Mouse (Mus musculus) embryonic facial prominence, embryonic 13.5 days (tissue): ENCODE measurements around the gene Tfrc. TPM values are rescaled to one million over a fixed set of nuclear protein-coding genes. Genes with fewer than 3 reads are reported as not detected.

Experiments used
- ATAC-seq: fragments of 200-750 bp; cut with Nextera tagmentation; 2 replicates; pipeline ENCODE4 v1.8.0; 2017; ENCODE audit warnings: low read depth; ENCODE audit not compliant: insufficient number of reproducible peaks, insufficient read depth, low FRiP score, low TSS enrichment
- H3K27ac ChIP-seq: fragments of 300-500 bp; sonication (generic); 2 replicates; pipeline ENCODE4 v1.5.1; 2015; ENCODE audit warnings: moderate library complexity, mild to moderate bottlenecking, inconsistent platforms
- H3K27me3 ChIP-seq: fragments of 300-500 bp; sonication (generic); 2 replicates; pipeline ENCODE4 v1.6.1; 2015; ENCODE audit warnings: mild to moderate bottlenecking, inconsistent platforms
- H3K36me3 ChIP-seq: fragments of 300-500 bp; sonication (generic); 2 replicates; pipeline ENCODE4 v1.6.1; 2015; ENCODE audit warnings: mild to moderate bottlenecking, inconsistent platforms
- H3K4me1 ChIP-seq: fragments of 300-500 bp; sonication (generic); 2 replicates; pipeline ENCODE4 v1.6.1; 2015; ENCODE audit warnings: inconsistent platforms
- H3K4me2 ChIP-seq: fragments of 300-500 bp; sonication (generic); 2 replicates; pipeline ENCODE4 v1.6.1; 2015; ENCODE audit warnings: moderate library complexity, mild to moderate bottlenecking, inconsistent platforms
- H3K4me3 ChIP-seq: fragments of 300-500 bp; sonication (generic); 2 replicates; pipeline ENCODE4 v1.5.1; 2015; ENCODE audit warnings: mild to moderate bottlenecking, inconsistent platforms
- H3K9ac ChIP-seq: fragments of 300-500 bp; sonication (generic); 2 replicates; pipeline ENCODE4 v1.6.1; 2015; ENCODE audit warnings: mild to moderate bottlenecking, inconsistent platforms
- H3K9me3 ChIP-seq: fragments of 300-500 bp; sonication (generic); 2 replicates; pipeline ENCODE4 v1.6.1; 2016; ENCODE audit warnings: inconsistent platforms
- WGBS: fragments of 180-500 bp; shearing (Covaris S2); methylation state at CpG from one replicate; pipeline ENCODE4 v1.1.7; 2015; ENCODE audit warnings: mixed read lengths; 5-methylcytosine and 5-hydroxymethylcytosine counted together
- polyA plus RNA-seq: library from polyadenylated mRNA; unstranded; fragments of >200 nt; fragmentation: Nextera tagmentation; extraction: Ambion mirVana; gene quantifications from 2 replicates; pipeline ENCODE4 v1.2.1, GENCODE M21; 2015

The Tfrc gene
- polyA plus RNA-seq, 1 experiment from 2014 or later: 20.8 TPM

DNA sequence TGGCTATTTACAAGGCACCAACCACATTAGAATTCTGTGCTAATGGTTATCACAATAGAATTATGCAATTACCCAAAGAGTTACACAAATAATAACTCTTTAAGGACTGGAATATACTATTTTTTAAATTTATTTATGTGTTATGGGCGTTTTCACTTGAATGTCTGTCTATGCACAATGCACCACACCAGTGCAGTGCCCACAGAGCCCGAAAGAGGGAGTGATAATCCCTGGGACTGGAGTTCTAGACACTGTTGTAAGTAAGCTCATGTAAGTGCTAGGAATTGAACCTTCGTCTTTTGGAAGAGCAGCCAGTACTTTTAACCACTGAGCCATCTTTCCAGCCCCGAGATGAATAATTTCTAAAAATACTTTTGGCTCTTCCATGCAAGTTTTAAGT, 46.8 kb downstream of the Tfrc start:
- Histone ChIP-seq H3K36me3 (0 out of 2 replicates have a peak, but pooled peaks cover 6% of the 10 kb centered on the region), H3K27me3 (no peaks in the 10 kb centered on the region), H3K4me3 (no peak overlapping the region), H3K9me3 (no peaks in the 10 kb centered on the region), H3K27ac (no peak overlapping the region), H3K9ac (no peak overlapping the region), H3K4me1 (peaks cover 38% of the 10 kb centered on the region), H3K4me2 (no peak overlapping the region)
- ATAC-seq: no peak
- WGBS: 89% methylated on average over 4 of the region's 4 CpGs

GRCm38 (mm10) chr16:32656321-32656720, 47.6 kb downstream of the Tfrc start:
- Histone ChIP-seq H3K27me3 (no peaks in the 10 kb centered on the region), H3K9ac (no peak overlapping the region), H3K9me3 (no peaks in the 10 kb centered on the region), H3K4me1 (peaks cover 46% of the 10 kb centered on the region), H3K27ac (no peak overlapping the region; the same call in 1 of the 2 replicates), H3K36me3 (no peaks in the 10 kb centered on the region), H3K4me3 (no peak overlapping the region), H3K4me2 (no peak overlapping the region)
- WGBS: 81% methylated on average over 8 of the region's 8 CpGs
- no peak for ATAC-seq

DNA sequence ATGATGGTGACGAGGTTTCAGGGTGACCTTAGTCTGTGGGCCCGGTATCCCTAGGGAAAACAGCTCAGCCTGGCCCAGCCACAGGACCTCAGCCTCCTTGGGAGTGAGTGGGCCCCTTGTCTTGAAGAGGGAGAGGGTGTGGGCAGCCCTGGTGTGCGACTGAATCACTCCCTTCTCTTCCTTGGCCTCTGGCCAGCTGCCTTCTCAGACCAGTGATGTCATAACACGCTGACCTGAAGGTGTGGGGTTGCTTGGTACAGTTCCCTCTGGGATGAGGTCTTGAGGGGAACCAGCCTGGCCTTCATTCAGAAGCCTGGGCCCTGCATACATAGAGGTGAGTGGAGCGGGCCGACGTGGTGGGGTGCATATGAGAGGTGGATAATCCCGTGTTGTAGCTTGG, 48.1 kb downstream of the Tfrc start:
- Histone ChIP-seq H3K9me3 (no peaks in the 10 kb centered on the region), H3K27ac (no peak overlapping the region)
- WGBS: 72% methylated on average over 8 of the region's 8 CpGs

GRCm38 (mm10) chr16:32657498-32658250, 49.0 kb downstream of the Tfrc start:
- Histone ChIP-seq H3K27ac (no peak overlapping the region), H3K4me2 (no peak overlapping the region), H3K4me1 (peaks cover 59% of the 10 kb centered on the region), H3K36me3 (no peaks in the 10 kb centered on the region), H3K4me3 (no peak overlapping the region), H3K27me3 (no peaks in the 10 kb centered on the region), H3K9ac (no peak overlapping the region), H3K9me3 (no peaks in the 10 kb centered on the region)
- WGBS: 94% methylated on average over 16 of the region's 16 CpGs
- no peak for ATAC-seq

More for the DNA sequence above, 48.1 kb downstream of the Tfrc start:
- peaks cover 51% of the 10 kb centered on the region for H3K4me1 ChIP-seq
- no peaks in the 10 kb centered on the region for H3K27me3 ChIP-seq
- H3K9ac ChIP-seq: no peak overlapping the region
- no peak for ATAC-seq
- H3K4me2 ChIP-seq: no peak overlapping the region
- H3K4me3 ChIP-seq: no peak overlapping the region
- no peaks in the 10 kb centered on the region for H3K36me3 ChIP-seq

GRCm38 (mm10) chr16:32658743-32659171, 50.0 kb downstream of the Tfrc start:
- Histone ChIP-seq H3K4me2 (peak overlapping the region; percentile 70), H3K4me1 (peaks cover 63% of the 10 kb centered on the region), H3K9ac (peak overlapping the region; percentile 64), H3K27ac (peak overlapping the region; percentile 39; the same call in 1 of the 2 replicates), H3K27me3 (no peaks in the 10 kb centered on the region), H3K9me3 (no peaks in the 10 kb centered on the region), H3K36me3 (0 out of 2 replicates have a peak, but pooled peaks cover 3% of the 10 kb centered on the region), H3K4me3 (peak overlapping the region; percentile 38)
- WGBS: 3% methylated on average over 13 of the region's 21 CpGs
- ATAC-seq: no peak

- peak overlapping the region; percentile 38 for H3K4me3 ChIP-seq
- peak overlapping the region; percentile 39; the same call in 1 of the 2 replicates for H3K27ac ChIP-seq
- ATAC-seq: no peak
- no peaks in the 10 kb centered on the region for H3K9me3 ChIP-seq
- 0 out of 2 replicates have a peak, but pooled peaks cover 6% of the 10 kb centered on the region for H3K36me3 ChIP-seq
- peaks cover 63% of the 10 kb centered on the region for H3K4me1 ChIP-seq
- no peaks in the 10 kb centered on the region for H3K27me3 ChIP-seq
- 7% methylated on average over 8 of the region's 8 CpGs for WGBS
- peak overlapping the region; percentile 64 for H3K9ac ChIP-seq
- H3K4me2 ChIP-seq: peak overlapping the region; percentile 70
Measured at GRCm38 (mm10) chr16:32659385-32659784, 50.7 kb downstream of the Tfrc start.

DNA sequence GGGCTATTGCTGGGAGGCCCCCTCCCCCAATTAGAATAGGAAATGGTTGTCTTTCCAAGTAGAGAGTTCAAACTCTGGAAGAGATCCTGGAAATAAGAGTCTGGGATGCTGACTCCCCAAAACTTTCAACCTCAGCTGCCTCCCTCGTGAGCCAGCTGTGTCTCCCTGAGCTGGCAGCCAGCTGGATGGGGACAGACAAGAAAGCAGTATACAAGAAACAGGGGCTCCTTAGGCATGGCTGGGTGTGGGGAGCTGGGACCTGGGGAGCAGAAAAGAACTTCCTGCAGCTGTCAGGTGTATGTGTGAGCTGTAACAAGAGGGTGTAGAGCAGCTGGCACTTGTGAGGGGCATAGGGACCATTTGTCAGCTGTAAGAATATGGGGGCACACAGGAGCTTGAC, 51.4 kb downstream of the Tfrc start:
- ATAC-seq: no peak
- Histone ChIP-seq H3K27me3 (no peaks in the 10 kb centered on the region), H3K4me1 (peaks cover 63% of the 10 kb centered on the region), H3K36me3 (peaks cover 6% of the 10 kb centered on the region; the same call in 1 of the 2 replicates), H3K9ac (no peak overlapping the region), H3K9me3 (no peaks in the 10 kb centered on the region), H3K4me2 (no peak overlapping the region), H3K27ac (peak overlapping the region; percentile 79), H3K4me3 (no peak overlapping the region)
- 35% methylated on average over 1 of the region's 1 CpGs for WGBS

GRCm38 (mm10) chr16:32660557-32661321, 52.0 kb downstream of the Tfrc start:
- Histone ChIP-seq H3K4me1 (peaks cover 63% of the 10 kb centered on the region), H3K27ac (peak overlapping the region; percentile 79), H3K36me3 (peaks cover 13% of the 10 kb centered on the region), H3K9me3 (no peaks in the 10 kb centered on the region), H3K4me3 (no peak overlapping the region), H3K4me2 (peak overlapping the region; percentile 30), H3K27me3 (no peaks in the 10 kb centered on the region), H3K9ac (peak overlapping the region; percentile 46; the same call in 1 of the 2 replicates)
- ATAC-seq: no peak
- 15% methylated on average over 10 of the region's 10 CpGs for WGBS

DNA sequence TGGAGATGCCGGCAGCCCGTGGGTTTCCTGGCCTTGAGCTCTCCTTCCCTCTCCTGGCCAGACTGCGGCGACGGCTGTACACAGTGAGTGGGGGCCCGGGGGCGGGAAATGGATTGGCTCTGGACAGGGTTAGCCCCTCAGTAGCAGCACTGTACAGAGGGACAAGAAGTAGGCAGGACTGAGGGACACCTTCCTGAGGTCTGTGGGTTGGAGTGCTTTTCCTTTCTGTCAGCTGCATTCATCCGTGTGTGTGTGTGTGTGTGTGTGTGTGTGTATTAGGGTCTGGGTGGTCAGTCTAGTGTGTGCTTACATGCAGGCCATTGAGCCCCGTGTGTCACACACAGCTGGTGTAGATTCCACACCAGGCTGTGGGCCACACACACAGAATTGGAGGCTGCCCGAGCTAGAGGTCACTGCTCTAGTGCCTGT, 52.8 kb downstream of the Tfrc start:
- no peak for ATAC-seq
- H3K9ac ChIP-seq: peak overlapping the region; percentile 46
- H3K27me3 ChIP-seq: no peaks in the 10 kb centered on the region
- H3K36me3 ChIP-seq: peaks cover 18% of the 10 kb centered on the region
- no peak overlapping the region for H3K4me3 ChIP-seq
- peak overlapping the region; percentile 79 for H3K27ac ChIP-seq
- no peaks in the 10 kb centered on the region for H3K9me3 ChIP-seq
- WGBS: 54% methylated on average over 10 of the region's 10 CpGs
- peaks cover 58% of the 10 kb centered on the region for H3K4me1 ChIP-seq
- peak overlapping the region; percentile 30 for H3K4me2 ChIP-seq

GRCm38 (mm10) chr16:32662372-32662771, 53.7 kb downstream of the Tfrc start:
- WGBS: 85% methylated on average over 7 of the region's 7 CpGs
- Histone ChIP-seq H3K9ac (peak overlapping the region; percentile 44; the same call in 1 of the 2 replicates), H3K4me2 (peak overlapping the region; percentile 30), H3K27ac (no peak overlapping the region), H3K4me1 (peaks cover 53% of the 10 kb centered on the region), H3K36me3 (peaks cover 18% of the 10 kb centered on the region), H3K9me3 (no peaks in the 10 kb centered on the region), H3K27me3 (no peaks in the 10 kb centered on the region), H3K4me3 (no peak overlapping the region)
- no peak for ATAC-seq

DNA sequence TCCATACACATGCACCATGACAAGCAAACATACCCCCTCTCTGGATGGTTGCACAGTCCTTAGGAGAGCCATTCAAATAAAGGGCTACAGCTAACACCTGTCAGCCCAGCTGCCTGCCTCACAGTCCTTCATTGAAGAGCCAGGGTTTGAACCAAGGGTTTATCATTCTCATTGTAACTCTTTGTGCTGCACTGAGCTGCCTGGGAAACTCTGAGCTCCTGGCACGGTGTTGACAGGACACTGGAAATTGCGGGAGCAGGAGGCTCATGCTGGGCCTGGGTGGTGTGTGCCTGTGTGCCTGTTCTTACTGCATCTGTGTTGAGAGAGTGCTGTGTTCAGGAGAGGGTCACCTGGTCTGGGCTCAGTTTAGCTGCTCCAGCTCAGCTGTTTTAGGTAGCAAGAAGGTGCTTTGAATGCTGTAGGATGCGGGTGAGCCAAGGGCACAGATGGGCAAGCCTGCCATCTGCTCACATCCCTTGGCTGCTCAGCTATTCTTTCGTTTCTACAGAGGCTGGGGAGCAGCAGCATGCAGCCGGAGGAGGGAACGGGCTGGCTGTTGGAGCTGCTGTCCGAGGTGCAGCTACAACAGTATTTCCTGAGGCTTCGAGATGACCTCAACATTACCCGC, 54.6 kb downstream of the Tfrc start:
- Histone ChIP-seq H3K36me3 (peaks cover 25% of the 10 kb centered on the region), H3K4me3 (no peak overlapping the region), H3K4me2 (no peak overlapping the region), H3K9me3 (no peaks in the 10 kb centered on the region), H3K4me1 (peaks cover 56% of the 10 kb centered on the region), H3K9ac (no peak overlapping the region), H3K27me3 (no peaks in the 10 kb centered on the region), H3K27ac (no peak overlapping the region)
- 81% methylated on average over 9 of the region's 9 CpGs for WGBS
- no peak for ATAC-seq
